Mouse (Mus musculus) liver, embryonic 14.5 days (tissue): Measurements from ENCODE around the gene Lhx1. TPM values are rescaled to one million over a fixed set of nuclear protein-coding genes. Genes with fewer than 3 reads are reported as not detected.

Experiments
- ATAC-seq: fragments of 200-750 bp; cut with Nextera tagmentation; 2 replicates; pipeline ENCODE4 v1.8.0; 2017; ENCODE audit warnings: moderate number of reproducible peaks, mild to moderate bottlenecking, moderate library complexity; ENCODE audit not compliant: insufficient read depth
- DNase-seq, 3 experiments: peaks; one replicate each; pipeline ENCODE4 v3.0.0-alpha.2; 2012 to 2013; ENCODE audit warnings: low read depth in 3 of 3, low spot score in 3 of 3
- H3K27ac ChIP-seq: fragments of 300-500 bp; sonication (generic); 2 replicates; pipeline ENCODE4 v1.5.1; 2014; ENCODE audit warnings: moderate library complexity, mild to moderate bottlenecking, control low read depth, inconsistent platforms
- H3K27me3 ChIP-seq: fragments of 300-500 bp; sonication (generic); 2 replicates; pipeline ENCODE4 v1.6.1; 2014; ENCODE audit warnings: mild to moderate bottlenecking, low read length, moderate library complexity; ENCODE audit not compliant: control insufficient read depth, insufficient read depth
- H3K36me3 ChIP-seq: fragments of 300-500 bp; sonication (generic); replicated peaks from 2 replicates; pipeline ENCODE4 v1.6.1; 2014; ENCODE audit warnings: low read depth; ENCODE audit not compliant: control insufficient read depth, insufficient read depth
- H3K4me1 ChIP-seq, 2 experiments: fragments of 200-500 bp in 1 of 2; fragments of 300-500 bp in 1 of 2; sonication (generic) in 1 of 2; replicated peaks; 2 replicates each; pipeline ENCODE4 v1.6.1; 2012 to 2014; ENCODE audit warnings: antibody characterized with exemption in 1 of 2, inconsistent platforms in 1 of 2, low read length in 1 of 2; ENCODE audit not compliant: control insufficient read depth in 2 of 2, insufficient read depth in 2 of 2
- H3K4me2 ChIP-seq: fragments of 300-500 bp; sonication (generic); 2 replicates; pipeline ENCODE4 v1.6.1; 2014; ENCODE audit warnings: low read depth, mild to moderate bottlenecking, control low read depth, moderate library complexity
- H3K4me3 ChIP-seq, 2 experiments: fragments of 200-500 bp in 1 of 2; fragments of 300-500 bp in 1 of 2; sonication (generic) in 1 of 2; 2 replicates each; pipeline ENCODE4 v1.5.1; 2012 to 2014; ENCODE audit warnings: low read depth in 2 of 2, low read length in 2 of 2, mild to moderate bottlenecking in 2 of 2, control low read depth in 1 of 2, inconsistent platforms in 1 of 2, moderate library complexity in 1 of 2; ENCODE audit not compliant: insufficient read depth in 1 of 2
- H3K9ac ChIP-seq: fragments of 300-500 bp; sonication (generic); replicated peaks from 2 replicates; pipeline ENCODE4 v1.6.1; 2014; ENCODE audit warnings: mild to moderate bottlenecking, control low read depth, moderate library complexity
- H3K9me3 ChIP-seq: fragments of 300-500 bp; sonication (generic); 2 replicates; pipeline ENCODE4 v1.6.1; 2016; ENCODE audit warnings: low read length, mixed read lengths; ENCODE audit not compliant: control insufficient read depth
- CTCF ChIP-seq: IDR thresholded peaks from 2 replicates; pipeline ENCODE4 v1.5.1; 2016; ENCODE audit warnings: antibody characterized with exemption, low read depth, control low read depth
- EP300 ChIP-seq: IDR thresholded peaks from 2 replicates; pipeline ENCODE4 v1.6.1; 2016; ENCODE audit warnings: antibody characterized with exemption, low read depth
- WGBS: fragments of 180-500 bp; shearing (Covaris S2); extraction: QIAGEN DNeasy Blood & Tissue Kit; methylation state at CpG from one replicate; pipeline ENCODE4 v1.1.7; 2014; ENCODE audit not compliant: insufficient replicate concordance; 5-methylcytosine and 5-hydroxymethylcytosine counted together
- polyA plus RNA-seq, 2 experiments: library from polyadenylated mRNA; depleted of rRNA in 1 of 2; stranded (reverse) in 1 of 2; unstranded in 1 of 2; fragments of >200 nt; fragmentation: Nextera tagmentation in 1 of 2; extraction: Ambion mirVana in 1 of 2; gene quantifications; 2 replicates each; pipeline versions ENCODE4 v1.2.1 to v1.2.3; 2012 to 2014

The Lhx1 gene
- polyA plus RNA-seq, 2 experiments, result not detected

DNA sequence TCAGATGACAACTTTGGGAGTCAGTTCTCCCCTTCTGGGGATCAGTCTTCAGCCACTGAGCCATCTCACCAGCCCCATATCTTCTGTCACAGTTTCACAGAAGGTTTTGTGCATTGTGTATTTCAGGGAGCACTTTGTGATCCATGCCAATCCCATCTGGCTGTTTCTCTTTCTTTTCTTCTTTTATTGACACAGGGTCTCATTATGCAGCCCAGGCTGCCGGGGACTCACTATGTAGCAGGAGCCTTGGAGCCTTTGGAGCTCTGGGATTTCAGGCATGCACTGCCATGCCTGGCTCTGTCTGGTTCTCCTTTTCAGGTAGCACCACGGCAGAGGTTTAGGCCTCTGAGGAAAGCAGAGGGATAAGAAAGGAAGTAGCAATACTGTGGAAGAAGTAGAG lies 23.0 kb upstream of the Lhx1 start:
- H3K9ac ChIP-seq, result no peak overlapping the region
- TF ChIP-seq EP300 (no peak), CTCF (no peak)
- no peak overlapping the region for H3K27ac ChIP-seq
- H3K9me3 ChIP-seq, result no peaks in the 10 kb centered on the region
- H3K4me3 ChIP-seq, result no peak overlapping the region
- no peak overlapping the region for H3K4me2 ChIP-seq
- ATAC-seq, result no peak
- H3K27me3 ChIP-seq, result no peaks in the 10 kb centered on the region; the same call in 1 of the 2 replicates
- no peak for DNase-seq
- H3K4me1 ChIP-seq, result no peaks in the 10 kb centered on the region
- WGBS, result 31% methylated on average over 2 of the region's 2 CpGs
- no peaks in the 10 kb centered on the region for H3K36me3 ChIP-seq

DNA sequence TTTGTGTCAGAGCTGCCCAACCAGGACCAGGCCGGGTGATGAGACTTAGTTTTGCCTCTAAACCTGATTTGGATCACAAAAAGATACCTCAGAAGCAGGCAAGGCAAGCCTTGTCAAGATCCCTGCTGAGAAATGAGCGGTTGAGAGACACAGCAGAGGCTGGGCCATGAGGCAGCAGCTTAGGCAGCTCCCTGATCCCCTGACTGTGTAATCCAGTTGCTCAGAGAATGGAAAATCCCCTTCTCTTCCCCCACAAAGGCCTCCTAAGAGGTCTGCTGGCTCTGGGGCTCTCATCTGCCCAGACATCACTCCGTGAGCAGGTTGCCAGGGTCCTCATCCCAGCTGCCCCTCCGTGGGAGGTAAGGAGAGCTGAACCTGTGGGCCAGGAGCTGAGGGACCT lies 14.6 kb upstream of the Lhx1 start:
- Histone ChIP-seq H3K4me1 (no peaks in the 10 kb centered on the region), H3K9ac (no peak overlapping the region), H3K27ac (no peak overlapping the region), H3K4me2 (no peak overlapping the region), H3K4me3 (no peak overlapping the region), H3K9me3 (no peaks in the 10 kb centered on the region), H3K27me3 (peaks cover 4% of the 10 kb centered on the region; the same call in 1 of the 2 replicates), H3K36me3 (no peaks in the 10 kb centered on the region)
- ATAC-seq (no peak), DNase-seq (no peak)
- TF ChIP-seq EP300, result no peak
- no peak for TF ChIP-seq CTCF
- WGBS, result 14% methylated on average over 4 of the region's 4 CpGs

DNA sequence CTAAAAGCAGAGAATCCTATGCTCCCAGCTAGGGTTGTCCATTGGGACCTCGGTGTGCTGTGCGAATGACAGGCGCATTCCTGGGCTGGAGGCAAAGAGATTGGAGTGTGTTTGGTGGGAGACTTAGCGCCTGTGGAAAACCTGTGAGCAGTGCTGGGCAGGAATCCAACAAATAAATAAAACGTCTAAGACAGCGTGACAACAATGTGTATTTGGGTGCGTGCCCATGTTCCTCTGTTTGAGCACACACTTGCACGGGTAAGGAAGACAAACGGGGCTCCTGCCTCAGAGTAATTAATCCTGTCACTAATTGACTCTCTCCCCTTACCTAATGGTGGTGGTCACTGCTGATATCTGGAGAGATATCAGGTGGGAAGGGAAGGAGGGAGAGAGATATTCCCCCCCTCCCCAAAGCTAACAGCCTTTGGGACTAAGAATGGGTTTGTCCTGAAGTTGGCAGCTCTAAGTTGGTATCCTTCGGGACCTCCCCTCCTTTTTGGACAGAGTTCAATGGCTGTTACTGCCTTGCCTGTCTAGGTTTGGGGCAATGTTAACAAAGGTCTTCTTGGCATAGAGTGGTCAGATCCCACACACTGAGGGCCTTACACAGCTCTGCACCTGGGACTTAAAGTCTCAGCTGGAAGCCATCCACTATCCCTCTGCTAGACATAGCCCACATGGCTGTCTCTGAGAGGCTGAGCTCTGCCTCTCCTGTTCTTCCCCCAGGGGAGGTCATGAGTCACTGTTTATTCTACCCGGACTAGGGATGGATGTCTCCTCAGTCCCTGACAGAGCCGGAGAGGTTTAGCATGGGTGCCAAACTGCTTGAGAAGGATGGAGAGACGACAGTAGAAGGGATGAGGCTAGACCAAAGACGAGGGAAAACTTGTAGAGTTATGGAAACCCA lies 4.7 kb upstream of the Lhx1 start:
- WGBS, result 9% methylated on average over 14 of the region's 14 CpGs
- Histone ChIP-seq H3K4me1 (no peaks in the 10 kb centered on the region), H3K27me3 (peaks cover 83% of the 10 kb centered on the region), H3K36me3 (no peaks in the 10 kb centered on the region), H3K4me3 (no peak overlapping the region), H3K27ac (no peak overlapping the region), H3K9me3 (no peaks in the 10 kb centered on the region), H3K4me2 (no peak overlapping the region), H3K9ac (no peak overlapping the region)
- ATAC-seq (no peak), DNase-seq (no peak)
- no peak for TF ChIP-seq CTCF
- TF ChIP-seq EP300, result no peak

DNA sequence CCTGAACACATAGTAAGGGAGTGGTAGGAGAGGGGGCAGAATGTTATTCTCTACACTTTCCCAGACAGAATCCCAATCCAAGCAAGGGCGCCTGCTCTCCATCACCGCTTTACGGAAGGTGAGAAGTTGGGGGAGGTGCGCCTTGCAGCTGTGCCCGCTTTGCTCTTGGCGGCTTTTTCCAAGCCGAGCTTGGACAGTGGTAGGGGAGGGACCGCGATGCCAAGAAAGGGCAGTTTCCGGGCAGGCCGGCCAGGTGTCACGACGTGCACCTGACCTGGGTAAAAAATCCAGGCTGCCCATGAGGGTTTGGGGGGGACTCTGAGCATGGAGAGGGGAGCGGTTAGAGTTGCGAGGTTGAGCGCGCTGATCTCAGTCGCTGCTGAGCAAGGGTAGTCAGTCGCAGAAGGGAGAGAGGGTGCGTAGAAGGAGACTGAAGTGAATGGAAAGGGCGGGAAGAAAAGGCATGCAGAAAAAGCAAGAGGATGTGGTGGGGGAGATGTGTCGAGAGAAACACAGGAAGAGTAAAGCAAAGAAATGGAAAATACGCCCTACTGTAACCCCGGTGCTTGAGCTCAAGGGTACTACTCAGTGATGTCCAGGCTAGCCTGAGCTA lies 3.9 kb upstream of the Lhx1 start:
- DNase-seq, result no peak
- ATAC-seq, result no peak
- Histone ChIP-seq H3K9ac (no peak overlapping the region), H3K4me1 (no peaks in the 10 kb centered on the region), H3K9me3 (no peaks in the 10 kb centered on the region), H3K27me3 (peaks cover 91% of the 10 kb centered on the region), H3K4me3 (no peak overlapping the region), H3K36me3 (no peaks in the 10 kb centered on the region), H3K4me2 (no peak overlapping the region), H3K27ac (no peak overlapping the region)
- WGBS, result 5% methylated on average over 24 of the region's 24 CpGs
- TF ChIP-seq CTCF (no peak), EP300 (no peak)

DNA sequence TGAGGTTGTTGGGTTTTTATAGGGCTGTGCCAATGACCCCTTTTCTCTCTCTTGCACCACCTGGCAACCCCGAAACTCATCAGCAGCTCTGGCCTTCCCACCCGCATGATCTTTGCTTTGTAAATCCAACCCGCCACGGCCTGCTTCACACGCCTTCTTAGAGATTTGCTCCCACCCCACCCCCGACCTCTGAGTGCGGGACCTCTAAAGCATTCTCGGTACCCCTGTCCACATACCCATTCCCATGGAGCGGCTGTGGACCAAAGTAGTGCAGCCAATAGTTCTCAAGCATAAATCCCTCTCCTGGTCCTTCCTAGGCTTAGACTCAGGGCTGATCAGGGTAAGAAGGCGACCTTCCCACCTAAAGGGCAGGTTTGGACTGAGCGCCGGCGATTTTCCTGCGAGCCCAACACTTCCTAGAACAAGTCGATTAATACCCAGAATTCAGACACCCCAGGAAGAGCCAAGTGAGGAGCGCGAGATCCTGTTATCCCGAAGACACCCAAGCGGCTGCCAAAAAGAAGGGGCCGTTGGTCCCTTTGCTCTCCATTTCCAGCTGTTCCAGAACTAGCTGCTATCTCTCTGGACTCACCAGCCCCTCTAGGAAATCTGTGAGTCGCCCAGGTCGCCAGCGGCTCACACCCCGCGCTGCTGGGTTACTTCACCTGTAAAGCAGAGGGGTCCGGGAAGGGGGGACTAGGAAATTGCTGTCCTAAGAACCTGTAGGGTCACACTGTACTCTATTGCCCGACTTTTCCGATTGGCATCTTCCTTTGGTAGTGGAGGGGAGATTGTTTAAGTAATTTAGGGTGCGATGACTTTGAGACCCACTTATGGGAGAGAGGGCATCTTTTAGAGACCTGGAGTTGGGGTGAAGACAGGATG lies 1.9 kb upstream of the Lhx1 start:
- Histone ChIP-seq H3K4me3 (no peak overlapping the region), H3K27me3 (peaks cover 96% of the 10 kb centered on the region), H3K27ac (no peak overlapping the region), H3K9me3 (no peaks in the 10 kb centered on the region), H3K4me1 (no peaks in the 10 kb centered on the region), H3K36me3 (no peaks in the 10 kb centered on the region), H3K4me2 (no peak overlapping the region), H3K9ac (no peak overlapping the region)
- TF ChIP-seq CTCF (no peak), EP300 (no peak)
- DNase-seq, result no peak
- WGBS, result 3% methylated on average over 29 of the region's 29 CpGs
- ATAC-seq, result no peak
